Mouse (Mus musculus) lung, embryonic 14.5 days (tissue): ENCODE data around the gene Ugt1a6b. TPM values are rescaled to one million over a fixed set of nuclear protein-coding genes. Genes with fewer than 3 reads are reported as not detected.
A peak's percentile ranks its signal among the peaks of the same experiment; 100 is the strongest.

Source experiments
- ATAC-seq: fragments of 200-750 bp; cut with Nextera tagmentation; 2 replicates; pipeline ENCODE4 v1.8.0; 2017; ENCODE audit warnings: mild to moderate bottlenecking, moderate TSS enrichment, moderate library complexity; ENCODE audit not compliant: insufficient read depth
- DNase-seq: peaks from one replicate; pipeline ENCODE4 v3.0.0-alpha.2; 2015
- H3K27ac ChIP-seq: fragments of 300-500 bp; sonication (generic); 2 replicates; pipeline ENCODE4 v1.5.1; 2014; ENCODE audit warnings: low read depth, mild to moderate bottlenecking, moderate library complexity
- H3K27me3 ChIP-seq: fragments of 300-500 bp; sonication (generic); 2 replicates; pipeline ENCODE4 v1.6.1; 2014; ENCODE audit warnings: low read length, control low read depth; ENCODE audit not compliant: insufficient read depth
- H3K36me3 ChIP-seq: fragments of 300-500 bp; sonication (generic); 2 replicates; pipeline ENCODE4 v1.6.1; 2014; ENCODE audit warnings: control low read depth; ENCODE audit not compliant: insufficient read depth
- H3K4me1 ChIP-seq: fragments of 300-500 bp; sonication (generic); 2 replicates; pipeline ENCODE4 v1.6.1; 2014; ENCODE audit warnings: antibody characterized with exemption, control low read depth; ENCODE audit not compliant: insufficient read depth
- H3K4me2 ChIP-seq: fragments of 300-500 bp; sonication (generic); 2 replicates; pipeline ENCODE4 v1.6.1; 2014; ENCODE audit warnings: mild to moderate bottlenecking
- H3K4me3 ChIP-seq: fragments of 300-500 bp; sonication (generic); 2 replicates; pipeline ENCODE4 v1.5.1; 2014; ENCODE audit warnings: low read depth, low read length
- H3K9ac ChIP-seq: fragments of 300-500 bp; sonication (generic); 2 replicates; pipeline ENCODE4 v1.6.1; 2014
- H3K9me3 ChIP-seq: fragments of 300-500 bp; sonication (generic); 2 replicates; pipeline ENCODE4 v1.6.1; 2016; ENCODE audit warnings: low read depth, low read length, control low read depth
- CTCF ChIP-seq: IDR thresholded peaks from 2 replicates; pipeline ENCODE4 v1.5.1; 2016; ENCODE audit warnings: antibody characterized with exemption, low read depth
- WGBS: fragments of 180-500 bp; shearing (Covaris S2); extraction: QIAGEN DNeasy Blood & Tissue Kit; methylation state at CpG from one replicate; pipeline ENCODE4 v1.1.7; 2014; 5-methylcytosine and 5-hydroxymethylcytosine counted together
- polyA plus RNA-seq: library from polyadenylated mRNA; unstranded; fragments of >200 nt; fragmentation: Nextera tagmentation; extraction: Ambion mirVana; gene quantifications from 2 replicates; pipeline ENCODE4 v1.2.1, GENCODE M21; 2014

Gene Ugt1a6b
- polyA plus RNA-seq, 1 experiment from 2014 or later: not detected

GRCm38 (mm10) chr1:88231803-88232499, 128.9 kb downstream of the Ugt1a6b start:
- Histone ChIP-seq H3K4me2 (no peak overlapping the region), H3K9me3 (peaks cover 86% of the 10 kb centered on the region), H3K36me3 (no peaks in the 10 kb centered on the region), H3K27ac (no peak overlapping the region), H3K4me3 (no peak overlapping the region), H3K9ac (no peak overlapping the region), H3K27me3 (no peaks in the 10 kb centered on the region), H3K4me1 (no peaks in the 10 kb centered on the region)
- no peak for DNase-seq
- TF ChIP-seq CTCF: no peak
- 60% methylated on average over 7 of the region's 7 CpGs for WGBS
- no peak for ATAC-seq

DNA sequence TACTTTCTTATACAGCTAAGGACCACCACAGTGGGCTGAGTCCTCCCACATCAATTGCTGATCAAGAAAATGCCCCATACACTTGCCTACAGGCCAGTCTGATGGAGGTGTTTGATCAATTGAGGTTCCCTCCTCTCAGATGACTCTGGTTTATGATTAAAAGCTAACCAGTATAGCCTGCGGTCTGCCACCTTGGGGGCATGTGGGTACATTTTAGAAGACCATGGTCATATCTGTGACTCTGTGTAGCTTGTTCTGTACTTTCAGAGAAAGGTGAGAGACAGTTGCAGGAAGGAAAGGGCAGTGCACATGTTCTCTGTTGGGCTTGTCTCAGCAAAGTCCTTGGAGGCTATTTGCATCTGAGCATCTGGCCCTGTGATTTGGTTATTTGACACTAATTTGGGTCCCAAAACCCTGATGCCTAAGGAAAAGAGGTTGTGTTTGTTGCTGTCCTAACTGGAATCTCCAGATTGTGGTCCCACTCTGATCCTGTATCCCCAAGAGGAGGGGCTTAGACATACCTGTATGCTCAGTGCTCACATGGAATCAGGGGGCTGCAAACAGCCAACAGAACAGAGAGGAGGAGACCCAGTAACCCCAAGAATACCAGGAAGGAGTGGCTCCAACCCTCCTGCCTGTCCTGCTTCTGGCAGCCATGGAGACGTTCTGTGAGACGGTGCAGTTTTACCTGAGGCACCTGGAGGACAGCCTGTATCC, 129.8 kb downstream of the Ugt1a6b start:
- Histone ChIP-seq H3K27ac (no peak overlapping the region), H3K9ac (no peak overlapping the region), H3K4me2 (no peak overlapping the region), H3K36me3 (no peaks in the 10 kb centered on the region), H3K4me1 (no peaks in the 10 kb centered on the region), H3K9me3 (peaks cover 84% of the 10 kb centered on the region), H3K27me3 (no peaks in the 10 kb centered on the region), H3K4me3 (no peak overlapping the region)
- no peak for TF ChIP-seq CTCF
- ATAC-seq (no peak), DNase-seq (no peak)
- WGBS: 53% methylated on average over 3 of the region's 3 CpGs

- H3K36me3 ChIP-seq: no peaks in the 10 kb centered on the region
- DNase-seq (no peak), ATAC-seq (no peak)
- no peak overlapping the region for H3K27ac ChIP-seq
- H3K27me3 ChIP-seq: no peaks in the 10 kb centered on the region
- H3K9ac ChIP-seq: no peak overlapping the region
- H3K4me2 ChIP-seq: no peak overlapping the region
- TF ChIP-seq CTCF: no peak
- no peak overlapping the region for H3K4me3 ChIP-seq
- WGBS: 67% methylated on average over 14 of the region's 14 CpGs
- H3K4me1 ChIP-seq: no peaks in the 10 kb centered on the region
- peaks cover 82% of the 10 kb centered on the region for H3K9me3 ChIP-seq
These were observed 130.6 kb downstream of the Ugt1a6b start for GRCm38 (mm10) chr1:88233421-88234247.

DNA sequence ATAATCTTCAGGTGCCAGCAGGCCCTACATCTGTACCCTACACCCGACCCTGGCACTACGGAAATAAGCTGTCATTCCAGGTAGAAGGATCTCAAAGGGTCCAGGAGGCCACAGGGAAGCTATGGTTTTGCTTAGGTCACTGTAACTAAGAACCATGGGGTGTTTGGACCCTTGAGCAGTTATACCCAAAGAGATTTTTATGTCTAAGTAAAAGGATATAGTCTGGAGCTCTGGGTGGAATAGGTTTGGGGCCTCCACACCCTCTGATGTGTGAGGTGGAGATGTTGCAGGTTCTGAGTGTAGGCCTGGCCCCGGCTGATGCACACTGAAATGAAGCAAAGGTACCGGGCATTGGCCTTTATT, 131.2 kb downstream of the Ugt1a6b start:
- H3K4me2 ChIP-seq: no peak overlapping the region
- H3K4me1 ChIP-seq: no peaks in the 10 kb centered on the region
- no peak overlapping the region for H3K9ac ChIP-seq
- no peak for TF ChIP-seq CTCF
- no peak overlapping the region for H3K27ac ChIP-seq
- no peak for DNase-seq
- no peaks in the 10 kb centered on the region for H3K27me3 ChIP-seq
- no peak overlapping the region for H3K4me3 ChIP-seq
- WGBS: 57% methylated on average over 4 of the region's 4 CpGs
- H3K36me3 ChIP-seq: no peaks in the 10 kb centered on the region
- peaks cover 84% of the 10 kb centered on the region for H3K9me3 ChIP-seq
- ATAC-seq: no peak

DNA sequence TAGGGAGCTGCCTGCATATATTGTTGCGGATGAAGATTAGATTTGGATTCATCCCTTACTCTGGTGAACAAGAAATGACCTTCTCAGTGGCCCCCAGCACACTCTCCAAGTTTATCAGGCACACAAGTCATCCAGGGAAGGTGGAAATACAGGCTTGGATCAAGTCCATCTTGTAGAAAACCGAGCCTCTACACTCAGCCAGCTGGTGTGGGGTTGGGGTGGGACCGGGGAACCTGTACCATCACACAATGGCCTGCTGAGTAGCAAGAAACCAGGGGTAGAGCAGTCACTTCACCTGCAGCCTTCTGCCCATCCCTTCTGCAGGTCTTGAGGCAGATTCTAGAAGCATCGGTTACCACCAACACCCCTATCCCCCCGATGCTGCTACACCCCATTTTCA, 131.6 kb downstream of the Ugt1a6b start:
- WGBS: 42% methylated on average over 5 of the region's 5 CpGs

GRCm38 (mm10) chr1:88235046-88235893, 132.2 kb downstream of the Ugt1a6b start:
- Histone ChIP-seq H3K27ac (no peak overlapping the region), H3K9me3 (peaks cover 84% of the 10 kb centered on the region), H3K27me3 (no peaks in the 10 kb centered on the region), H3K4me2 (no peak overlapping the region), H3K36me3 (no peaks in the 10 kb centered on the region), H3K9ac (no peak overlapping the region), H3K4me1 (no peaks in the 10 kb centered on the region), H3K4me3 (no peak overlapping the region)
- DNase-seq (no peak), ATAC-seq (0 out of 2 replicates have a peak, but pooled peaks have one; percentile 3)
- WGBS: 61% methylated on average over 11 of the region's 11 CpGs
- no peak for TF ChIP-seq CTCF

More for the DNA sequence above, 131.6 kb downstream of the Ugt1a6b start:
- ATAC-seq (no peak), DNase-seq (no peak)
- no peak overlapping the region for H3K4me3 ChIP-seq
- H3K36me3 ChIP-seq: no peaks in the 10 kb centered on the region
- no peak overlapping the region for H3K9ac ChIP-seq
- H3K4me2 ChIP-seq: no peak overlapping the region
- no peak overlapping the region for H3K27ac ChIP-seq
- peaks cover 84% of the 10 kb centered on the region for H3K9me3 ChIP-seq
- no peak for TF ChIP-seq CTCF
- no peaks in the 10 kb centered on the region for H3K4me1 ChIP-seq
- H3K27me3 ChIP-seq: no peaks in the 10 kb centered on the region
